Mouse (Mus musculus) C2C12 (cell line): ENCODE data around the gene Ube2s. TPM values are rescaled to one million over a fixed set of nuclear protein-coding genes. Genes with fewer than 3 reads are reported as not detected.

Experiments used
- H3K27me3 ChIP-seq: one replicate; pipeline ENCODE4 v1.6.1; 2011; ENCODE audit not compliant: control insufficient read depth, insufficient read depth, insufficient read length
- H3K36me3 ChIP-seq: one replicate; pipeline ENCODE4 v1.6.1; 2011; ENCODE audit not compliant: control insufficient read depth, insufficient read depth
- H3K4me3 ChIP-seq: one replicate; pipeline ENCODE4 v1.5.1; 2011; ENCODE audit warnings: mild to moderate bottlenecking, control low read depth; ENCODE audit not compliant: poor library complexity, insufficient read depth, severe bottlenecking
- H3K79me2 ChIP-seq: one replicate; pipeline ENCODE4 v1.6.1; 2011; ENCODE audit not compliant: control insufficient read depth, insufficient read depth
- H3K79me3 ChIP-seq: one replicate; pipeline ENCODE4 v1.6.1; 2011; ENCODE audit warnings: low read depth, control low read depth
- H3ac ChIP-seq: one replicate; pipeline ENCODE3; 2011; ENCODE audit warnings: low read depth; ENCODE audit not compliant: control insufficient read depth, insufficient read length
- CEBPB ChIP-seq: IDR thresholded peaks from one replicate; pipeline ENCODE4 v1.6.1; 2011; ENCODE audit warnings: low read depth, mild to moderate bottlenecking, control low read depth, moderate library complexity
- CTCF ChIP-seq: IDR thresholded peaks from one replicate; pipeline ENCODE4 v1.5.1; 2011; ENCODE audit not compliant: control insufficient read depth, insufficient read depth, insufficient read length
- FOSL1 ChIP-seq: IDR thresholded peaks from one replicate; pipeline ENCODE4 v1.8.0; 2011; ENCODE audit warnings: mild to moderate bottlenecking, low read length; ENCODE audit not compliant: poor library complexity, insufficient read depth, severe bottlenecking
- MAX ChIP-seq: IDR thresholded peaks from one replicate; pipeline ENCODE4 v1.6.1; 2011; ENCODE audit warnings: mild to moderate bottlenecking, control low read depth
- MYOD1 ChIP-seq: IDR thresholded peaks from one replicate; pipeline ENCODE4 v1.6.1; 2011; ENCODE audit warnings: low read depth; ENCODE audit not compliant: control insufficient read depth, insufficient read length
- MYOG ChIP-seq: IDR thresholded peaks from one replicate; pipeline ENCODE4 v1.6.1; 2011; ENCODE audit not compliant: control insufficient read depth, insufficient read length; ENCODE audit errors: extremely low read depth
- USF1 ChIP-seq: IDR thresholded peaks from one replicate; pipeline ENCODE4 v1.6.1; 2011; ENCODE audit warnings: low read depth, mild to moderate bottlenecking, control low read depth, moderate library complexity
- polyA plus RNA-seq: library from polyadenylated mRNA; unstranded; fragments of >200 nt; fragmentation: generic; extraction: Trizol; gene quantifications from one replicate; pipeline ENCODE4 v1.2.1, GENCODE M21; 2012; ENCODE audit warnings: missing spikeins

Ube2s gene
- polyA plus RNA-seq, 1 experiment: 599 TPM

DNA sequence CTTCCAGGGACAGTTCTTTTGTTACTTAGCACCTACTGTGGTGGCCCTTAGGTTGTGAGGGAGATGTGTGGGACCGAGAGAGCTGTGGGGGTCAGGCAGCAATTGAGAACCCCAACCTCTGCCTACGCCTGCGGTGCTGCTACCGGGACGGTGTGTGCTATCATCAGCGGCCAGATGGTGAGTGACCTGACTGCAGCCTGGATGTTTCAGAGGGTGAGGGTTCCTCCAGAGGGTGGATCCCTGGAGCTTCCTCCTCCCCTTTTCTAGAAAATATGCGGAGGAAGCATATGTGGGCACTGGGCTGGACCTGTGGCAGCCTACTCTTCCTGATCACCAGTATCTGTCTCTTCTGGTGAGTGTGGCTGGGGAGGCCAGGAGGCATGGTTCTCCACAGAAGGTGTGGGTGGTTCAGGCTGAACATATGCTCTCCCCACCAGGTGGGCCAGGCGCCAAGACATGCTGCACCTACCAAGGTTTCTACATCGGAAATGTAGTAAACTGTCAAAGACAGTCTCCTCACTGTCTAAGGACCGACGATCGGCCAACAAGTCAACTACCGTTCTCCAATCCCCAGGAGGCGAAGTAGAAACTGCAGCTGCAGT, 28.6 kb downstream of the Ube2s start:
- Histone ChIP-seq H3K79me2 (peaks cover 24% of the 10 kb centered on the region), H3K36me3 (peaks cover 9% of the 10 kb centered on the region), H3K27me3 (no peaks in the 10 kb centered on the region), H3K79me3 (peaks cover 8% of the 10 kb centered on the region), H3K4me3 (no peak overlapping the region), H3ac (no peak overlapping the region)
- no peak for TF ChIP-seq USF1
- no peak for TF ChIP-seq FOSL1
- no peak for TF ChIP-seq MYOD1
- TF ChIP-seq MAX: no peak
- TF ChIP-seq MYOG: no peak
- TF ChIP-seq CTCF: no peak
- TF ChIP-seq CEBPB: no peak

DNA sequence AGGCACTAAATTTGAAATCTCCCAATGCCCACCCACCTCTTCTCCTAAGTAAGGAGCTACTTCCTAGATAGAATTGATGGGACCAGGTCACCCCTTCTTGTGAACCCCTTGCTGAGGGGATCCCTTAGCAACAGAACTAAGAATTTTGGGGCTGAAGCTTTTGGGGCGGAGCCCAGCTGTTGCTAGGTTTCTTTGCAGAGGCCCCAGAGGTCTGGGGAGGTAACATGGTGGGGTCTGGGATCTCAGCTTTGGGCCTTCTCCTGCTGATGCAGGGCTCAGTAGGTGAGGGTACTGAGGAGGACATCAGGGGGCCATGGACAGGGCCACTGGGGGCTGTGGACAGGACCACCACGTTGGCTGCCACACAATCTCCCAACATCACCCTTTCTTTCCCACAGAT, 29.6 kb downstream of the Ube2s start, which contains the start of the genes Il11 and Tmem190:
Gene Il11, minus strand, starts transcription at position 101 of the 400 bp plus-strand sequence.
Gene Tmem190, plus strand, starts transcription at position 179 of the 400 bp plus-strand sequence.
- peaks cover 9% of the 10 kb centered on the region for H3K36me3 ChIP-seq
- H3K79me2 ChIP-seq: peaks cover 16% of the 10 kb centered on the region
- H3ac ChIP-seq: no peak within 1 kb of the TSS
- H3K79me3 ChIP-seq: peaks cover 8% of the 10 kb centered on the region
- H3K27me3 ChIP-seq: no peaks in the 10 kb centered on the region
- TF ChIP-seq MYOG (no peak), FOSL1 (no peak), MYOD1 (no peak), MAX (no peak), CTCF (no peak), CEBPB (no peak)
- H3K4me3 ChIP-seq: no peak within 1 kb of the TSS

DNA sequence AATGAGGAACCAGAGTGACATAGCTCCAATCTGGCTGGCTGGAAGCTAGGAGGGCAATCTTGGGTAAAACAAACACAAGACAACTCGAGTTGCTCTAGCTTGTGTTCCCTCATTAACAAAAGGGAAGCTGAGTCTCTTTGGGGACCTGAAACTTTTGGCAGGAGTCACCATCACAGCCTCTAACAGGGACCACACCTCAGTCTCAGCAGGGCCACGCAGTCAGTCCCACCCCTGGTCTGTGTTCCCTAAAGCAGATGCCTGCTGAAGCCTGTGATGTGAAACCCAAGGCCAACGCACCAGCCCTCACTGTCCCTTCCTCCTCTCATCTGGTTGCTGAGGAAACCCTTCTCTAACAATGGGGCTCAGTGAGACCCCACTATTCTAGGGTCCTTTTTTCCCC, 30.3 kb downstream of the Ube2s start:
- Histone ChIP-seq H3ac (no peak overlapping the region), H3K4me3 (no peak overlapping the region), H3K36me3 (peaks cover 9% of the 10 kb centered on the region), H3K79me2 (peaks cover 10% of the 10 kb centered on the region), H3K79me3 (peaks cover 2% of the 10 kb centered on the region), H3K27me3 (no peaks in the 10 kb centered on the region)
- TF ChIP-seq CTCF (no peak), FOSL1 (no peak), CEBPB (no peak), MYOD1 (no peak), USF1 (no peak), MAX (no peak), MYOG (no peak)

DNA sequence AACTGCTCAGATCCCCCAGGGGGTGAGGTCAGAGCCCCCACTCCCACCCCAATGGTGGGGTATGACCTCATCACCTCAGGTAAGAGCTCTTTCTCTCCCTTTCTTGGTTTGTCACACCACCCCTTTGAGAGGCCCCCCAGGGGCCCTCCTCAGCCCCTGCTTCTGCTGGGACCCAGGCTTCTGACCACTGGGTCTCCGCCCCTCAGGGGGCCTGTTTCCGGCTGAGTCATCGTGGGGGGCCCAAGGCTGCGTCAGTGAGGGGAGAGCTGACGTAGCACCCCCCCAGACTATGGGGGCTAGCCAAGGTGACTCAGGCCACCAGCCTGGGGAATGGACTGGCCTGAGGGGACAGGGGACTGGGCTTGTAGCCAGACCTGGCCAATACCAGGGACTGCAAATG, 32.5 kb downstream of the Ube2s start:
- TF ChIP-seq FOSL1: no peak
- no peak for TF ChIP-seq CEBPB
- TF ChIP-seq USF1: no peak
- TF ChIP-seq CTCF: no peak
- TF ChIP-seq MYOD1: no peak
- TF ChIP-seq MYOG: no peak
- no peak for TF ChIP-seq MAX
- H3K27me3 ChIP-seq: peaks cover 5% of the 10 kb centered on the region
- H3K4me3 ChIP-seq: no peak overlapping the region

DNA sequence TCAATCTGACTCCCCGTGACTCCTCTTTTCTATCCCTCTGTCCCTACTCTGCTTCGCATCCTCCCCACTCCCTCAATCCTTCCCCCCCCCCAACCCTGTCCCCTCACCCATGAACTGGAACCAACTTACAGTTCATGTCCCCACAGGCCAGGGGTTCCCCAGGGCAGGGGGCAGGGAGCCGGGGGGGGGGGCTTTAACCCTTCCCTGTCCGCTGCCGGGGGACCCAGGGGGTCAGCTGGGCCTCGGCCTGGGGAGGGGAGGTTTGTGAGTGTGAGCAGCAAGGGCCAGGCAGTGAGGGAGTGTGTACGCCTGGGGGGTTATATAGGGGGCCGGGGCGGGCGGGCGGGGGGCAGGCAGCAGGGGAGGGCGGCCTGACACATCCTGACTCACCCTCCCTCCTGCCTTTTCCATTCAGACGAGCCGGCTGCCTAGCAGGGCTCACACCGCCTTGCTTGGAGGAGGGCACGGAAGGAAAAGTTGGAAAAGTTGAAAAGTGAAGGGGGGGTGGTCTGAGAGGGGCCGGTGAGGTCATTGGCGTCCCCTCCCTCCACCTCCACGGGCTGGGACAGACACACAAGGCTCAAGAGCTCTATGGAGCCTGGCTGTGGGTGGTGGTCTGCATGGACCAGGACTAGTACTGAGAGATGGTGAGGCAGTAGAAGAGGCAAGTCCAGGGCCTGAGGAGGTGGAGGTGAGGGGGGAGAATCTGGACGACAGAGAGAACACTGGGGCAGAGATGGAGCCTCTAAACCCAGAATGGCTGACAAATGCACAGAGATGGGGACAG, 34.3 kb downstream of the Ube2s start:
- H3K4me3 ChIP-seq: no peak overlapping the region
- H3K27me3 ChIP-seq: peaks cover 5% of the 10 kb centered on the region
- no peaks in the 10 kb centered on the region for H3K79me2 ChIP-seq
- no peak for TF ChIP-seq MYOD1
- no peak for TF ChIP-seq FOSL1
- TF ChIP-seq MYOG: no peak
- no peak for TF ChIP-seq USF1
- no peak for TF ChIP-seq MAX
- no peak for TF ChIP-seq CEBPB
- TF ChIP-seq CTCF: no peak
- no peaks in the 10 kb centered on the region for H3K79me3 ChIP-seq
- no peaks in the 10 kb centered on the region for H3K36me3 ChIP-seq
- no peak overlapping the region for H3ac ChIP-seq

More for the DNA sequence above, 32.5 kb downstream of the Ube2s start:
- H3K79me2 ChIP-seq: no peaks in the 10 kb centered on the region
- H3K79me3 ChIP-seq: no peaks in the 10 kb centered on the region
- H3K36me3 ChIP-seq: peaks cover 1% of the 10 kb centered on the region
- H3ac ChIP-seq: no peak overlapping the region
